Mouse (Mus musculus) midbrain, embryonic 13.5 days (tissue): ENCODE data around the gene Efcab8. TPM values are rescaled to one million over a fixed set of nuclear protein-coding genes. Genes with fewer than 3 reads are reported as not detected.
A peak's percentile ranks its signal among the peaks of the same experiment; 100 is the strongest.

Experiments used
- ATAC-seq: fragments of 200-750 bp; cut with Nextera tagmentation; 2 replicates; pipeline ENCODE4 v1.8.0; 2017; ENCODE audit warnings: mild to moderate bottlenecking, moderate TSS enrichment, moderate library complexity
- H3K27ac ChIP-seq: fragments of 300-500 bp; sonication (generic); 2 replicates; pipeline ENCODE4 v1.5.1; 2015; ENCODE audit warnings: inconsistent platforms, mild to moderate bottlenecking, moderate library complexity
- H3K27me3 ChIP-seq: fragments of 300-500 bp; sonication (generic); 2 replicates; pipeline ENCODE4 v1.6.1; 2015; ENCODE audit warnings: mild to moderate bottlenecking, inconsistent platforms
- H3K36me3 ChIP-seq: fragments of 300-500 bp; sonication (generic); 2 replicates; pipeline ENCODE4 v1.6.1; 2015; ENCODE audit warnings: mild to moderate bottlenecking, inconsistent platforms
- H3K4me1 ChIP-seq: fragments of 300-500 bp; sonication (generic); replicated peaks from 2 replicates; pipeline ENCODE4 v1.6.1; 2015; ENCODE audit warnings: inconsistent platforms
- H3K4me2 ChIP-seq: fragments of 300-500 bp; sonication (generic); replicated peaks from 2 replicates; pipeline ENCODE4 v1.6.1; 2015; ENCODE audit warnings: moderate library complexity, mild to moderate bottlenecking, inconsistent platforms
- H3K4me3 ChIP-seq: fragments of 300-500 bp; sonication (generic); replicated peaks from 2 replicates; pipeline ENCODE4 v1.5.1; 2015; ENCODE audit warnings: mild to moderate bottlenecking, inconsistent platforms
- H3K9ac ChIP-seq: fragments of 300-500 bp; sonication (generic); replicated peaks from 2 replicates; pipeline ENCODE4 v1.6.1; 2015; ENCODE audit warnings: mild to moderate bottlenecking, inconsistent platforms
- H3K9me3 ChIP-seq: fragments of 300-500 bp; sonication (generic); 2 replicates; pipeline ENCODE4 v1.6.1; 2016; ENCODE audit warnings: mild to moderate bottlenecking, inconsistent platforms
- WGBS: fragments of 180-500 bp; shearing (Covaris S2); methylation state at CpG from one replicate; pipeline ENCODE4 v1.1.7; 2015; 5-methylcytosine and 5-hydroxymethylcytosine counted together
- polyA plus RNA-seq: library from polyadenylated mRNA; unstranded; fragments of >200 nt; fragmentation: Nextera tagmentation; extraction: Ambion mirVana; gene quantifications from 2 replicates; pipeline ENCODE4 v1.2.1, GENCODE M21; 2015

Efcab8 gene
- polyA plus RNA-seq: not detected in 2 replicates

GRCm38 (mm10) chr2:153779394-153779981, at the start of gene Efcab8:
Gene Efcab8 (plus strand): TSS chr2:153779931.
- peak; percentile 11; the same call in 1 of the 2 replicates for ATAC-seq
- peak within 1 kb of the TSS; percentile 54 for H3K4me2 ChIP-seq
- H3K36me3 ChIP-seq: peaks cover 4% of the 10 kb centered on the region
- H3K27ac ChIP-seq: no peak within 1 kb of the TSS
- H3K9me3 ChIP-seq: no peaks in the 10 kb centered on the region
- peaks cover 10% of the 10 kb centered on the region for H3K4me1 ChIP-seq
- H3K4me3 ChIP-seq: peak within 1 kb of the TSS; percentile 16
- 0 out of 2 replicates have a peak within 1 kb of the TSS, but pooled peaks have one; percentile 26 for H3K9ac ChIP-seq
- 58% methylated on average over 12 of the region's 12 CpGs for WGBS
- H3K27me3 ChIP-seq: no peaks in the 10 kb centered on the region; the same call in 1 of the 2 replicates

GRCm38 (mm10) chr2:153734033-153734432, 45.7 kb upstream of the Efcab8 start:
- Histone ChIP-seq H3K4me2 (no peak overlapping the region), H3K36me3 (no peaks in the 10 kb centered on the region), H3K9ac (no peak overlapping the region), H3K27ac (no peak overlapping the region), H3K4me1 (no peaks in the 10 kb centered on the region), H3K9me3 (no peaks in the 10 kb centered on the region), H3K27me3 (no peaks in the 10 kb centered on the region), H3K4me3 (no peak overlapping the region)
- no peak for ATAC-seq
- 83% methylated on average over 4 of the region's 4 CpGs for WGBS

GRCm38 (mm10) chr2:153740500-153741436, 39.0 kb upstream of the Efcab8 start, which contains the start of gene Mapre1:
Gene Mapre1 (plus strand): TSS chr2:153741274.
- Histone ChIP-seq H3K4me3 (peak within 1 kb of the TSS; percentile 73), H3K9ac (peak within 1 kb of the TSS; percentile 81), H3K4me1 (peaks cover 38% of the 10 kb centered on the region), H3K27ac (peak within 1 kb of the TSS; percentile 96), H3K9me3 (no peaks in the 10 kb centered on the region), H3K27me3 (no peaks in the 10 kb centered on the region), H3K36me3 (no peaks in the 10 kb centered on the region), H3K4me2 (peak within 1 kb of the TSS; percentile 70)
- peak; percentile 95 for ATAC-seq
- 10% methylated on average over 57 of the region's 58 CpGs for WGBS

- WGBS: under 1% methylated on average over 50 of the region's 56 CpGs
- Histone ChIP-seq H3K9me3 (no peaks in the 10 kb centered on the region), H3K36me3 (peaks cover 3% of the 10 kb centered on the region), H3K9ac (peak overlapping the region; percentile 81), H3K4me3 (peak overlapping the region; percentile 73), H3K4me2 (peak overlapping the region; percentile 70), H3K27me3 (no peaks in the 10 kb centered on the region), H3K27ac (peak overlapping the region; percentile 96), H3K4me1 (peaks cover 41% of the 10 kb centered on the region)
- peak; percentile 84 for ATAC-seq
Observed at GRCm38 (mm10) chr2:153741437-153742065, 38.2 kb upstream of the Efcab8 start.

- no peaks in the 10 kb centered on the region for H3K27me3 ChIP-seq
- peaks cover 32% of the 10 kb centered on the region for H3K36me3 ChIP-seq
- H3K4me3 ChIP-seq: no peak overlapping the region
- no peak overlapping the region for H3K4me2 ChIP-seq
- no peak overlapping the region for H3K27ac ChIP-seq
- H3K9ac ChIP-seq: no peak overlapping the region
- no peak for ATAC-seq
- no peaks in the 10 kb centered on the region for H3K9me3 ChIP-seq
- H3K4me1 ChIP-seq: peaks cover 24% of the 10 kb centered on the region
Observed at GRCm38 (mm10) chr2:153747994-153748393, 31.7 kb upstream of the Efcab8 start.

GRCm38 (mm10) chr2:153750363-153750762, 29.4 kb upstream of the Efcab8 start:
- no peaks in the 10 kb centered on the region for H3K27me3 ChIP-seq
- WGBS: 90% methylated on average over 2 of the region's 2 CpGs
- no peaks in the 10 kb centered on the region for H3K9me3 ChIP-seq
- H3K36me3 ChIP-seq: peaks cover 32% of the 10 kb centered on the region
- H3K4me3 ChIP-seq: no peak overlapping the region
- no peak overlapping the region for H3K4me2 ChIP-seq
- peaks cover 7% of the 10 kb centered on the region for H3K4me1 ChIP-seq
- H3K27ac ChIP-seq: no peak overlapping the region
- no peak overlapping the region for H3K9ac ChIP-seq
- ATAC-seq: no peak

GRCm38 (mm10) chr2:153762121-153762520, 17.6 kb upstream of the Efcab8 start:
- no peak overlapping the region for H3K4me2 ChIP-seq
- H3K4me1 ChIP-seq: no peaks in the 10 kb centered on the region
- peaks cover 96% of the 10 kb centered on the region for H3K36me3 ChIP-seq
- no peak overlapping the region for H3K4me3 ChIP-seq
- WGBS: 96% methylated on average over 5 of the region's 5 CpGs
- no peak for ATAC-seq
- H3K9ac ChIP-seq: no peak overlapping the region
- no peak overlapping the region for H3K27ac ChIP-seq
- no peaks in the 10 kb centered on the region for H3K9me3 ChIP-seq
- H3K27me3 ChIP-seq: no peaks in the 10 kb centered on the region

GRCm38 (mm10) chr2:153767484-153767883, 12.2 kb upstream of the Efcab8 start:
- H3K36me3 ChIP-seq: peaks cover 80% of the 10 kb centered on the region
- no peak overlapping the region for H3K27ac ChIP-seq
- no peak for ATAC-seq
- no peaks in the 10 kb centered on the region for H3K9me3 ChIP-seq
- no peak overlapping the region for H3K4me3 ChIP-seq
- no peak overlapping the region for H3K9ac ChIP-seq
- no peaks in the 10 kb centered on the region for H3K4me1 ChIP-seq
- WGBS: 66% methylated on average over 6 of the region's 6 CpGs
- H3K4me2 ChIP-seq: no peak overlapping the region
- H3K27me3 ChIP-seq: no peaks in the 10 kb centered on the region

GRCm38 (mm10) chr2:153768881-153769280, 10.8 kb upstream of the Efcab8 start:
- Histone ChIP-seq H3K27ac (no peak overlapping the region), H3K36me3 (peaks cover 80% of the 10 kb centered on the region), H3K4me3 (no peak overlapping the region), H3K4me2 (no peak overlapping the region), H3K9ac (no peak overlapping the region), H3K4me1 (no peaks in the 10 kb centered on the region), H3K27me3 (no peaks in the 10 kb centered on the region), H3K9me3 (no peaks in the 10 kb centered on the region)
- WGBS: 93% methylated on average over 2 of the region's 2 CpGs
- no peak for ATAC-seq

- no peak overlapping the region for H3K4me2 ChIP-seq
- 97% methylated on average over 4 of the region's 4 CpGs for WGBS
- H3K27ac ChIP-seq: no peak overlapping the region
- H3K36me3 ChIP-seq: peaks cover 52% of the 10 kb centered on the region
- H3K4me1 ChIP-seq: no peaks in the 10 kb centered on the region
- no peak overlapping the region for H3K4me3 ChIP-seq
- no peak overlapping the region for H3K9ac ChIP-seq
- ATAC-seq: no peak
- no peaks in the 10 kb centered on the region for H3K9me3 ChIP-seq
- H3K27me3 ChIP-seq: no peaks in the 10 kb centered on the region
Observed at GRCm38 (mm10) chr2:153772950-153773349, 6.8 kb upstream of the Efcab8 start.

GRCm38 (mm10) chr2:153775472-153775871, 4.3 kb upstream of the Efcab8 start:
- WGBS: 95% methylated on average over 4 of the region's 4 CpGs
- Histone ChIP-seq H3K4me1 (peaks cover 10% of the 10 kb centered on the region), H3K27me3 (no peaks in the 10 kb centered on the region; the same call in 1 of the 2 replicates), H3K9me3 (no peaks in the 10 kb centered on the region), H3K36me3 (peaks cover 34% of the 10 kb centered on the region), H3K4me3 (no peak overlapping the region), H3K4me2 (no peak overlapping the region), H3K27ac (no peak overlapping the region), H3K9ac (no peak overlapping the region)
- no peak for ATAC-seq
